Comparison of ENCODE assay signal across 14 mouse cellular contexts in genomic region chr6:144822594-144822993, GRCm38 (mm10). TPM values are rescaled to one million over a fixed set of nuclear protein-coding genes. Genes with fewer than 3 reads are reported as not detected.
A peak's percentile ranks its signal among the peaks of the same experiment; 100 is the strongest.
DNase-seq lines count a peak whose midpoint lies in the region; ATAC-seq lines count a peak whose summit lies in the region.
"Had no signal": no experiment of that assay in that cellular context is flagged by ENCODE, and none has a peak within 500 bp of the region (broad histone marks: within the 10 kb centered on the region; RNA-seq: fewer than 3 reads in every experiment).

No protein-coding gene starts in this region.

- H3K4me3 ChIP-seq in kidney, embryonic 16.5 days (ENCODE audit: low read length), result no peak overlapping the region
- no peak overlapping the region for H3K4me3 ChIP-seq in kidney, embryonic 15.5 days (replicated peaks)
- H3K4me3 ChIP-seq in intestine, embryonic 16.5 days (ENCODE audit: low read length), result peak overlapping the region; percentile 29
- 0 out of 2 replicates have a peak overlapping the region, but pooled peaks have one; percentile 3 for H3K4me3 ChIP-seq in liver, embryonic 16.5 days (ENCODE audit: low read depth, low read length)
- no peak overlapping the region for H3K4me3 ChIP-seq in stomach, embryonic 15.5 days (replicated peaks)
- H3K4me3 ChIP-seq in hindbrain, embryonic 16.5 days (ENCODE audit: low read length), result no peak overlapping the region
- H3K4me3 ChIP-seq: myocyte had no signal

- H3K36me3 ChIP-seq in kidney, embryonic 16.5 days (ENCODE audit: insufficient read depth, low read length), result no peaks in the 10 kb centered on the region
- H3K36me3 ChIP-seq in kidney, embryonic 15.5 days, result no peaks in the 10 kb centered on the region
- H3K36me3 ChIP-seq in intestine, embryonic 16.5 days (ENCODE audit: control insufficient read depth, insufficient read depth, low read length), result no peaks in the 10 kb centered on the region
- H3K36me3 ChIP-seq in liver, embryonic 16.5 days (ENCODE audit: control insufficient read depth, insufficient read depth), result no peaks in the 10 kb centered on the region
- H3K36me3 ChIP-seq in stomach, embryonic 15.5 days, result no peaks in the 10 kb centered on the region
- no peaks in the 10 kb centered on the region for H3K36me3 ChIP-seq in hindbrain, embryonic 16.5 days (ENCODE audit: control insufficient read depth, insufficient read depth, low read length)

- DNase-seq in gastrocnemius, adult 18-20 months (ENCODE audit: low spot score), result no peak
- DNase-seq in left cerebral cortex, adult 9 months (ENCODE audit: low spot score in 2 of 2), result no peak
- DNase-seq: adrenal gland, adult 8-10 months; gastrocnemius, postnatal 14 days; kidney, adult 11 months; layer of hippocampus, adult 9-11 months had no signal

- WGBS in kidney, embryonic 16.5 days, result 61% methylated on average over 14 of the region's 14 CpGs
- WGBS in kidney, embryonic 15.5 days, result 54% methylated on average over 14 of the region's 14 CpGs
- 29% methylated on average over 14 of the region's 14 CpGs for WGBS in intestine, embryonic 16.5 days
- 16% methylated on average over 14 of the region's 14 CpGs for WGBS in liver, embryonic 16.5 days (ENCODE audit: insufficient replicate concordance)
- WGBS in stomach, embryonic 15.5 days, result 29% methylated on average over 14 of the region's 14 CpGs
- WGBS in hindbrain, embryonic 16.5 days, result 64% methylated on average over 14 of the region's 14 CpGs

- H3K9ac ChIP-seq in kidney, embryonic 16.5 days (replicated peaks; ENCODE audit: low read length), result no peak overlapping the region
- no peak overlapping the region for H3K9ac ChIP-seq in kidney, embryonic 15.5 days
- H3K9ac ChIP-seq in intestine, embryonic 16.5 days (ENCODE audit: low read depth, low read length), result peak overlapping the region; percentile 19; the same call in 1 of the 2 replicates
- H3K9ac ChIP-seq in liver, embryonic 16.5 days (ENCODE audit: low read depth, low read length), result no peak overlapping the region
- H3K9ac ChIP-seq in stomach, embryonic 15.5 days, result no peak overlapping the region
- no peak overlapping the region for H3K9ac ChIP-seq in hindbrain, embryonic 16.5 days (ENCODE audit: low read depth, low read length)

- H3K9me3 ChIP-seq in kidney, embryonic 16.5 days (ENCODE audit: low read length), result no peaks in the 10 kb centered on the region
- H3K9me3 ChIP-seq in kidney, embryonic 15.5 days (replicated peaks), result no peaks in the 10 kb centered on the region
- H3K9me3 ChIP-seq in intestine, embryonic 16.5 days (ENCODE audit: control insufficient read depth, low read length), result no peaks in the 10 kb centered on the region
- H3K9me3 ChIP-seq in liver, embryonic 16.5 days (replicated peaks; ENCODE audit: control insufficient read depth, low read length), result no peaks in the 10 kb centered on the region
- H3K9me3 ChIP-seq in stomach, embryonic 15.5 days, result no peaks in the 10 kb centered on the region
- no peaks in the 10 kb centered on the region for H3K9me3 ChIP-seq in hindbrain, embryonic 16.5 days (ENCODE audit: control insufficient read depth, low read length)

- ATAC-seq in kidney, embryonic 16.5 days (ENCODE audit: low FRiP score, low TSS enrichment), result no peak
- no peak for ATAC-seq in kidney, embryonic 15.5 days (replicated peaks; ENCODE audit: low FRiP score)
- ATAC-seq in intestine, embryonic 16.5 days, result peak; percentile 95
- ATAC-seq in liver, embryonic 16.5 days (ENCODE audit: low read depth), result no peak
- ATAC-seq in stomach, embryonic 15.5 days (ENCODE audit: insufficient read depth, low FRiP score, low read depth), result peak; percentile 83
- ATAC-seq in hindbrain, embryonic 16.5 days, result no peak
- ATAC-seq: CD4-positive, CD25-positive, alpha-beta regulatory T cell, adult 4 months had no signal

- H3K27me3 ChIP-seq in kidney, embryonic 16.5 days (ENCODE audit: insufficient read depth, low read length), result no peaks in the 10 kb centered on the region
- H3K27me3 ChIP-seq in kidney, embryonic 15.5 days, result no peaks in the 10 kb centered on the region
- no peaks in the 10 kb centered on the region for H3K27me3 ChIP-seq in intestine, embryonic 16.5 days (replicated peaks; ENCODE audit: control insufficient read depth, insufficient read depth, low read length)
- no peaks in the 10 kb centered on the region for H3K27me3 ChIP-seq in liver, embryonic 16.5 days (ENCODE audit: control insufficient read depth, insufficient read depth, low read depth, low read length)
- H3K27me3 ChIP-seq in stomach, embryonic 15.5 days (replicated peaks), result no peaks in the 10 kb centered on the region
- H3K27me3 ChIP-seq in hindbrain, embryonic 16.5 days (replicated peaks; ENCODE audit: control insufficient read depth, insufficient read depth, low read length), result no peaks in the 10 kb centered on the region

- peak overlapping the region; percentile 27; the same call in 1 of the 2 replicates for H3K4me2 ChIP-seq in kidney, embryonic 16.5 days (replicated peaks; ENCODE audit: low read depth, low read length)
- H3K4me2 ChIP-seq in kidney, embryonic 15.5 days, result no peak overlapping the region; the same call in 1 of the 2 replicates
- peak overlapping the region; percentile 50 for H3K4me2 ChIP-seq in intestine, embryonic 16.5 days (ENCODE audit: low read depth, low read length)
- peak overlapping the region; percentile 37 for H3K4me2 ChIP-seq in liver, embryonic 16.5 days (ENCODE audit: low read depth, low read length)
- H3K4me2 ChIP-seq in stomach, embryonic 15.5 days, result 0 out of 2 replicates have a peak overlapping the region, but pooled peaks have one; percentile 14
- no peak overlapping the region for H3K4me2 ChIP-seq in hindbrain, embryonic 16.5 days (ENCODE audit: low read length)

- no peaks in the 10 kb centered on the region; the same call in 1 of the 2 replicates for H3K4me1 ChIP-seq in kidney, embryonic 16.5 days (ENCODE audit: insufficient read depth, low read length)
- peaks cover 8% of the 10 kb centered on the region; the same call in 1 of the 2 replicates for H3K4me1 ChIP-seq in kidney, embryonic 15.5 days
- 0 out of 2 replicates have a peak, but pooled peaks cover 5% of the 10 kb centered on the region for H3K4me1 ChIP-seq in intestine, embryonic 16.5 days (ENCODE audit: control insufficient read depth, insufficient read depth, low read length)
- H3K4me1 ChIP-seq in liver, embryonic 16.5 days (ENCODE audit: control insufficient read depth, low read depth, low read length), result no peaks in the 10 kb centered on the region; the same call in 1 of the 2 replicates
- no peaks in the 10 kb centered on the region for H3K4me1 ChIP-seq in stomach, embryonic 15.5 days
- H3K4me1 ChIP-seq in hindbrain, embryonic 16.5 days (ENCODE audit: control insufficient read depth, insufficient read depth, low read depth, low read length), result no peaks in the 10 kb centered on the region

- H3K27ac ChIP-seq in kidney, embryonic 16.5 days (ENCODE audit: low read length), result no peak overlapping the region
- H3K27ac ChIP-seq in kidney, embryonic 15.5 days, result no peak overlapping the region
- no peak overlapping the region for H3K27ac ChIP-seq in intestine, embryonic 16.5 days (ENCODE audit: low read length)
- no peak overlapping the region for H3K27ac ChIP-seq in liver, embryonic 16.5 days (ENCODE audit: low read length)
- no peak overlapping the region for H3K27ac ChIP-seq in stomach, embryonic 15.5 days
- no peak overlapping the region for H3K27ac ChIP-seq in hindbrain, embryonic 16.5 days (ENCODE audit: low read depth, low read length)

RNA-seq across cellular contexts. Expression of gene Sox5, which starts 40.8 kb away (rescaled TPM):
- polyA plus RNA-seq in kidney, embryonic 16.5 days (2015; fragmentation: Nextera tagmentation; extraction: Ambion mirVana), result 14.8 and 20.1 TPM in 2 replicates
- 14.1 and 14.3 TPM in 2 replicates for polyA plus RNA-seq in kidney, embryonic 15.5 days (2015; fragmentation: Nextera tagmentation; extraction: Ambion mirVana)
- polyA plus RNA-seq in intestine, embryonic 16.5 days (2015; fragmentation: Nextera tagmentation; extraction: Ambion mirVana), result 11.8 and 14.3 TPM in 2 replicates
- 7.1 and 7.5 TPM in 2 replicates for polyA plus RNA-seq in liver, embryonic 16.5 days (2015; fragmentation: Nextera tagmentation; extraction: Ambion mirVana)
- 22.4 and 25.5 TPM in 2 replicates for polyA plus RNA-seq in stomach, embryonic 15.5 days (2015; fragmentation: Nextera tagmentation; extraction: Ambion mirVana)
- 38.6 and 40.7 TPM in 2 replicates for polyA plus RNA-seq in hindbrain, embryonic 16.5 days (2015; fragmentation: Nextera tagmentation; extraction: Ambion mirVana)
- total RNA-seq in gastrocnemius, adult 18-20 months (2021), result 1 to 10 TPM; 1.1 to 1.3 TPM

Comparison
In these comparisons a context has a peak if more than half of its experiments do, and no peak if none do; other contexts are left out.
1. H3K4me2 ChIP-seq: peak in kidney, embryonic 16.5 days (single experiment), intestine, embryonic 16.5 days (single experiment), liver, embryonic 16.5 days (single experiment) and stomach, embryonic 15.5 days (single experiment); none in kidney, embryonic 15.5 days (single experiment) and hindbrain, embryonic 16.5 days (single experiment).
2. ATAC-seq: peak in intestine, embryonic 16.5 days (single experiment) and stomach, embryonic 15.5 days (single experiment); none in kidney, embryonic 16.5 days (single experiment), kidney, embryonic 15.5 days (single experiment), liver, embryonic 16.5 days (single experiment) and hindbrain, embryonic 16.5 days (single experiment).
3. H3K4me3 ChIP-seq: peak in intestine, embryonic 16.5 days (single experiment) and liver, embryonic 16.5 days (single experiment); none in kidney, embryonic 16.5 days (single experiment), kidney, embryonic 15.5 days (single experiment), stomach, embryonic 15.5 days (single experiment) and hindbrain, embryonic 16.5 days (single experiment).